Mouse (Mus musculus) liver, adult 2 months (tissue): ENCODE measurements around the gene Alkbh1. TPM values are rescaled to one million over a fixed set of nuclear protein-coding genes. Genes with fewer than 3 reads are reported as not detected.
A peak's percentile ranks its signal among the peaks of the same experiment; 100 is the strongest.

Source experiments
- DNase-seq: peaks from one replicate; pipeline ENCODE4 v3.0.0-alpha.2; 2011; ENCODE audit warnings: low read depth, low spot score; ENCODE audit errors: extremely low read depth
- H3K27ac ChIP-seq: fragments of 200-500 bp; replicated peaks from 2 replicates; pipeline ENCODE4 v1.5.1; 2012; ENCODE audit warnings: low read depth, mild to moderate bottlenecking, control low read depth, inconsistent platforms, low read length; ENCODE audit not compliant: insufficient read depth
- H3K27me3 ChIP-seq: fragments of 200-500 bp; 2 replicates; pipeline ENCODE4 v1.6.1; 2012; ENCODE audit warnings: mild to moderate bottlenecking, moderate library complexity, low read length, inconsistent platforms; ENCODE audit not compliant: control insufficient read depth, insufficient read depth
- H3K36me3 ChIP-seq: fragments of 200-500 bp; 2 replicates; pipeline ENCODE4 v1.6.1; 2012; ENCODE audit warnings: low read length, inconsistent platforms; ENCODE audit not compliant: control insufficient read depth, insufficient read depth
- H3K4me1 ChIP-seq: fragments of 200-500 bp; 2 replicates; pipeline ENCODE4 v1.6.1; 2011; ENCODE audit warnings: low read length; ENCODE audit not compliant: control insufficient read depth, insufficient read depth
- H3K4me3 ChIP-seq: fragments of 200-500 bp; 2 replicates; pipeline ENCODE4 v1.5.1; 2011; ENCODE audit warnings: low read depth, mild to moderate bottlenecking, control low read depth, low read length, moderate library complexity; ENCODE audit not compliant: insufficient read depth
- H3K79me2 ChIP-seq: fragments of 200-500 bp; 2 replicates; pipeline ENCODE4 v1.6.1; 2012; ENCODE audit warnings: inconsistent platforms, mild to moderate bottlenecking, low read length, moderate library complexity; ENCODE audit not compliant: control insufficient read depth, insufficient read depth
- H3K9ac ChIP-seq: fragments of 200-500 bp; 2 replicates; pipeline ENCODE4 v1.6.1; 2012; ENCODE audit warnings: low read depth, mild to moderate bottlenecking, control low read depth, inconsistent platforms, low read length
- CTCF ChIP-seq: fragments of 200-500 bp; IDR thresholded peaks from 2 replicates; pipeline ENCODE4 v1.5.1; 2011; ENCODE audit warnings: low read depth, low read length, control low read depth
- POLR2A ChIP-seq: fragments of 200-500 bp; IDR thresholded peaks from 2 replicates; pipeline ENCODE4 v1.6.1; 2011; ENCODE audit warnings: low read length, control low read depth; ENCODE audit not compliant: insufficient read depth; ENCODE audit errors: extremely low read depth
- WGBS: fragments of 180-500 bp; shearing (Covaris S2); methylation state at CpG from one replicate; pipeline ENCODE4 v1.1.7; 2018; 5-methylcytosine and 5-hydroxymethylcytosine counted together
- polyA plus RNA-seq: library from polyadenylated mRNA; depleted of rRNA; stranded (reverse); fragments of >200 nt; gene quantifications from 2 replicates; pipeline ENCODE4 v1.2.3, GENCODE M21; 2012
- total RNA-seq: library from RNA; depleted of rRNA; stranded (reverse); fragments of >200 nt; gene quantifications from 2 replicates; pipeline ENCODE4 v1.2.3, GENCODE M21; 2014

Gene Alkbh1
- total and polyA plus RNA-seq, 2 experiments = 8.4 to 11.1 TPM

DNA sequence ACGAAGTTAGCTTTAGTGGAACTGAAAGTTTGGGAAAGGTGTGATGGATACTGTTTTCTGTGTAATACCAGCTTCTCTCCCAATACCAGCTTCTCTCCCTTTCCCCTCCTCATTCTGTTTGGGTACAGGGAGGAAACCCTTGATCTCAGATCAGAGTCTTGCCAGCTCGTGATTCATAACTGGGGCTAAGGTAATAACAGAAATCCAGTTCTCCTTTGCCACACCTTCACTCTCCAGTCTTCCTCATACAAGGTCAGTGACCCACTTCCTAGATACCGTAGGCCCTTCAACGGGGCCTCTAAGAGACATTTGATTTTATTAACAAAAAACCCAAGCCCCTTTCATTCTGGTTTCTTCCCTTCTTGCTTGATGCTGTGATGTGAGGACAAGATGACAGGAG, 38.7 kb downstream of the Alkbh1 start:
- no peak for DNase-seq
- 0 out of 2 replicates have a peak, but pooled peaks cover 7% of the 10 kb centered on the region for H3K4me1 ChIP-seq
- no peak overlapping the region for H3K4me3 ChIP-seq
- no peak for TF ChIP-seq POLR2A
- no peak for TF ChIP-seq CTCF
- H3K36me3 ChIP-seq = no peaks in the 10 kb centered on the region
- no peaks in the 10 kb centered on the region for H3K27me3 ChIP-seq
- no peak overlapping the region for H3K9ac ChIP-seq
- H3K79me2 ChIP-seq = no peaks in the 10 kb centered on the region
- WGBS = 88% methylated on average over 4 of the region's 4 CpGs
- H3K27ac ChIP-seq = no peak overlapping the region

GRCm38 (mm10) chr12:87401883-87402282, 41.9 kb downstream of the Alkbh1 start:
- WGBS = 74% methylated on average over 6 of the region's 6 CpGs
- Histone ChIP-seq H3K27ac (no peak overlapping the region), H3K9ac (no peak overlapping the region), H3K79me2 (no peaks in the 10 kb centered on the region), H3K4me3 (no peak overlapping the region), H3K4me1 (peaks cover 8% of the 10 kb centered on the region), H3K36me3 (no peaks in the 10 kb centered on the region), H3K27me3 (no peaks in the 10 kb centered on the region)
- TF ChIP-seq CTCF (no peak), POLR2A (no peak)
- no peak for DNase-seq

GRCm38 (mm10) chr12:87399119-87399819, 44.5 kb downstream of the Alkbh1 start:
- H3K4me3 ChIP-seq = no peak overlapping the region
- no peak for DNase-seq
- no peaks in the 10 kb centered on the region for H3K27me3 ChIP-seq
- TF ChIP-seq CTCF = no peak
- TF ChIP-seq POLR2A = no peak
- no peak overlapping the region for H3K9ac ChIP-seq
- H3K36me3 ChIP-seq = no peaks in the 10 kb centered on the region
- 62% methylated on average over 10 of the region's 10 CpGs for WGBS
- H3K27ac ChIP-seq = no peak overlapping the region
- no peaks in the 10 kb centered on the region for H3K79me2 ChIP-seq
- H3K4me1 ChIP-seq = peaks cover 10% of the 10 kb centered on the region

GRCm38 (mm10) chr12:87397811-87398417, 45.9 kb downstream of the Alkbh1 start:
- H3K27me3 ChIP-seq = no peaks in the 10 kb centered on the region
- H3K27ac ChIP-seq = peak overlapping the region; percentile 69

DNA sequence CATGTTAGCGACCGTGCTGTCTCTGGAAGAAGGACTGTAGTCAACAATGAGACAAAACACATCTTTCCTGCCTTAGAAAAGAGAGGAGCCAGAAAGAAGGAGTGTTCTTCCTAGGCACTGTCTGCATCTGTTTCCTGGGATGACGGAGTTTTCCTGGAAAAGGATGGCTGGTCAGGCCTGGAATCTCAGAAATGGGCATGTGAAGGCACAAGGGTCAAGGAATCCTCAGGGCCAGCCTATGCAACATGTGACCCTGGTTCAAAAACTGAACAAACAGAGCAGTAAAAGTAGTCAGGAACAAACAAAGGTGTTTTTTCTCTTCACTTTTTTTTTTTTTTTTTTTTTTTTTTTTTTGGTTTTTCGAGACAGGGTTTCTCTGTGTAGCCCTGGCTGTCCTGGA, 46.7 kb downstream of the Alkbh1 start:
- Histone ChIP-seq H3K27ac (no peak overlapping the region), H3K27me3 (no peaks in the 10 kb centered on the region), H3K4me1 (peaks cover 19% of the 10 kb centered on the region), H3K36me3 (no peaks in the 10 kb centered on the region), H3K79me2 (no peaks in the 10 kb centered on the region), H3K4me3 (no peak overlapping the region), H3K9ac (no peak overlapping the region)
- DNase-seq = peak; percentile 59
- WGBS = 61% methylated on average over 4 of the region's 4 CpGs
- TF ChIP-seq CTCF (no peak), POLR2A (no peak)

More at GRCm38 (mm10) chr12:87397811-87398417, 45.9 kb downstream of the Alkbh1 start:
- no peak overlapping the region for H3K4me3 ChIP-seq
- H3K36me3 ChIP-seq = no peaks in the 10 kb centered on the region
- DNase-seq = peak; percentile 83
- no peak overlapping the region for H3K9ac ChIP-seq
- 50% methylated on average over 4 of the region's 4 CpGs for WGBS
- TF ChIP-seq POLR2A (no peak), CTCF (no peak)
- H3K79me2 ChIP-seq = no peaks in the 10 kb centered on the region
- H3K4me1 ChIP-seq = peaks cover 19% of the 10 kb centered on the region

GRCm38 (mm10) chr12:87394316-87394715, 49.5 kb downstream of the Alkbh1 start:
- no peak for DNase-seq
- no peaks in the 10 kb centered on the region for H3K36me3 ChIP-seq
- H3K9ac ChIP-seq = no peak overlapping the region
- no peaks in the 10 kb centered on the region for H3K27me3 ChIP-seq
- no peaks in the 10 kb centered on the region for H3K79me2 ChIP-seq
- no peak overlapping the region; the same call in 1 of the 2 replicates for H3K27ac ChIP-seq
- peaks cover 25% of the 10 kb centered on the region for H3K4me1 ChIP-seq
- 81% methylated on average over 6 of the region's 6 CpGs for WGBS
- no peak overlapping the region for H3K4me3 ChIP-seq
- no peak for TF ChIP-seq CTCF
- no peak for TF ChIP-seq POLR2A
